Mouse (Mus musculus): Measurements from ENCODE around the gene Tbata.

DNA sequence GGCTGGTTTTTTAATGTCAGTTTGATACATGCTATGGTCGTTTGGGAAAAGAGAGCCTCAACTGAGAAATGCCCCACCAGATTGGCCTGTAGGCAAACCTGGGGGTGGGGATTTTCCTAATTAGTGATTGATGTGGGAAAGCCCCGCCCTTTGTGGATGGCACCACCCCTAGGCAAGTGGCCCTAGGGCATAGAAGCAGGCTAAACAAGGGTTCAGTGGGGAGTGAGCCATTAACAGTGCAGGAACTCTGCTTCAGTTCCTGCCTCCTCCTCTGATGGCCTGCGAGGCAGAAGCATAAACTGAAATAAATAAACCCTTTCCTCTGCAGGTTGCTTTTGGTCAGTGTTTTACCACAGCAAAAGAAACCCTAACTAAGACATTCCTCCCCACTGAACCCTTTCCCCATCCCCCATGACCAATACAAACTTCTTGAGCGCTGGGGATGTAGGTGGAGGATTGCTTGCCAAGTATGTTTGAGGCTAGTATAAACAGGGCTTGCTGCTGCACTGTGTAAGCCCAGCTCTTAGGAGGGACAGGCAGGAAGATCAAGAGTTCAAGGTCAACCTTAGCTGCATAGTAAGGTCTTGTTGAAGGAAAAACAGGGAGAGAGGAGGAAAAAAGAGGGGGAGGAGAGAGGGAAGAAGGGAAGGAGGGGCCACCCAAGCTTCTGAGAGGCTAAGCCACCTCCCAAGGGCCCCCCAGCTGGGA lies 65.1 kb downstream of the Tbata start:
- TF ChIP-seq CTCF (conservative IDR thresholded peaks at IDR 0.05; ENCODE audit: low read length) (no peak), NANOG (IDR thresholded peaks at IDR 0.05; ENCODE audit: borderline replicate concordance, low read length) (no peak)

Data from E14TG2a.4 (cell line).